Mouse (Mus musculus): ENCODE data around the gene Lyzl4. TPM values are rescaled to one million over a fixed set of nuclear protein-coding genes. Genes with fewer than 3 reads are reported as not detected.

Lyzl4 gene
- total and polyA plus RNA-seq, 2 experiments: not detected

- 65% methylated on average over 4 of the region's 4 CpGs for WGBS
- Histone ChIP-seq H3K79me2 (ENCODE audit: control insufficient read depth, insufficient read depth, low read length) (no peaks in the 10 kb centered on the region), H3K36me3 (ENCODE audit: control insufficient read depth, insufficient read depth, low read length) (no peaks in the 10 kb centered on the region), H3K27me3 (ENCODE audit: control insufficient read depth, insufficient read depth, low read length) (no peaks in the 10 kb centered on the region; the same call in 1 of the 2 replicates), H3K4me1 (ENCODE audit: control insufficient read depth, insufficient read depth, low read length) (no peaks in the 10 kb centered on the region; the same call in 1 of the 2 replicates), H3K9ac (ENCODE audit: low read depth, low read length) (no peak overlapping the region), H3K27ac (replicated peaks; ENCODE audit: insufficient read depth, low read depth, low read length) (no peak overlapping the region), H3K4me3 (ENCODE audit: insufficient read depth, low read depth, low read length) (no peak overlapping the region)
- peak; percentile 63 for DNase-seq (ENCODE audit: extremely low read depth, low read depth, low spot score)
- TF ChIP-seq CTCF (IDR thresholded peaks at IDR 0.05; ENCODE audit: low read depth, low read length): no peak
- TF ChIP-seq POLR2A (IDR thresholded peaks at IDR 0.05; ENCODE audit: extremely low read depth, insufficient read depth, low read length): no peak
These were observed 18.7 kb downstream of the Lyzl4 start for GRCm38 (mm10) chr9:121623235-121623634.

- Histone ChIP-seq H3K9ac (ENCODE audit: low read depth, low read length) (no peak overlapping the region), H3K4me1 (ENCODE audit: control insufficient read depth, insufficient read depth, low read length) (no peaks in the 10 kb centered on the region), H3K27me3 (ENCODE audit: control insufficient read depth, insufficient read depth, low read length) (no peaks in the 10 kb centered on the region; the same call in 1 of the 2 replicates), H3K79me2 (ENCODE audit: control insufficient read depth, insufficient read depth, low read length) (no peaks in the 10 kb centered on the region), H3K4me3 (ENCODE audit: insufficient read depth, low read depth, low read length) (no peak overlapping the region), H3K27ac (replicated peaks; ENCODE audit: insufficient read depth, low read depth, low read length) (no peak overlapping the region), H3K36me3 (ENCODE audit: control insufficient read depth, insufficient read depth, low read length) (no peaks in the 10 kb centered on the region)
- TF ChIP-seq POLR2A (IDR thresholded peaks at IDR 0.05; ENCODE audit: extremely low read depth, insufficient read depth, low read length) (no peak), CTCF (IDR thresholded peaks at IDR 0.05; ENCODE audit: low read depth, low read length) (no peak)
- 71% methylated on average over 7 of the region's 7 CpGs for WGBS
- no peak for DNase-seq (ENCODE audit: extremely low read depth, low read depth, low spot score)
These were observed 22.5 kb downstream of the Lyzl4 start for GRCm38 (mm10) chr9:121619441-121619840.

GRCm38 (mm10) chr9:121616471-121616870, 25.4 kb downstream of the Lyzl4 start:
- TF ChIP-seq POLR2A (IDR thresholded peaks at IDR 0.05; ENCODE audit: extremely low read depth, insufficient read depth, low read length) (no peak), CTCF (IDR thresholded peaks at IDR 0.05; ENCODE audit: low read depth, low read length) (peak; percentile 64)
- H3K36me3 ChIP-seq (ENCODE audit: control insufficient read depth, insufficient read depth, low read length): no peaks in the 10 kb centered on the region
- no peaks in the 10 kb centered on the region for H3K4me1 ChIP-seq (ENCODE audit: control insufficient read depth, insufficient read depth, low read length)
- H3K27ac ChIP-seq (replicated peaks; ENCODE audit: insufficient read depth, low read depth, low read length): no peak overlapping the region
- no peaks in the 10 kb centered on the region for H3K27me3 ChIP-seq (ENCODE audit: control insufficient read depth, insufficient read depth, low read length)
- no peak overlapping the region for H3K9ac ChIP-seq (ENCODE audit: low read depth, low read length)
- WGBS: 61% methylated on average over 3 of the region's 3 CpGs
- H3K4me3 ChIP-seq (ENCODE audit: insufficient read depth, low read depth, low read length): no peak overlapping the region
- no peaks in the 10 kb centered on the region for H3K79me2 ChIP-seq (ENCODE audit: control insufficient read depth, insufficient read depth, low read length)
- no peak for DNase-seq (ENCODE audit: extremely low read depth, low read depth, low spot score)

GRCm38 (mm10) chr9:121614241-121614757, 27.6 kb downstream of the Lyzl4 start:
- no peaks in the 10 kb centered on the region for H3K27me3 ChIP-seq (ENCODE audit: control insufficient read depth, insufficient read depth, low read length)
- no peaks in the 10 kb centered on the region for H3K36me3 ChIP-seq (ENCODE audit: control insufficient read depth, insufficient read depth, low read length)
- H3K4me1 ChIP-seq (ENCODE audit: control insufficient read depth, insufficient read depth, low read length): no peaks in the 10 kb centered on the region
- no peak overlapping the region for H3K4me3 ChIP-seq (ENCODE audit: insufficient read depth, low read depth, low read length)
- H3K9ac ChIP-seq (ENCODE audit: low read depth, low read length): no peak overlapping the region
- no peak for TF ChIP-seq POLR2A (IDR thresholded peaks at IDR 0.05; ENCODE audit: extremely low read depth, insufficient read depth, low read length)
- no peak for TF ChIP-seq CTCF (IDR thresholded peaks at IDR 0.05; ENCODE audit: low read depth, low read length)
- DNase-seq (ENCODE audit: extremely low read depth, low read depth, low spot score): no peak
- no peak overlapping the region for H3K27ac ChIP-seq (replicated peaks; ENCODE audit: insufficient read depth, low read depth, low read length)
- H3K79me2 ChIP-seq (ENCODE audit: control insufficient read depth, insufficient read depth, low read length): no peaks in the 10 kb centered on the region

- DNase-seq (ENCODE audit: extremely low read depth, low read depth, low spot score): no peak
- H3K27me3 ChIP-seq (ENCODE audit: control insufficient read depth, insufficient read depth, low read length): no peaks in the 10 kb centered on the region
- no peaks in the 10 kb centered on the region for H3K79me2 ChIP-seq (ENCODE audit: control insufficient read depth, insufficient read depth, low read length)
- WGBS: 57% methylated on average over 5 of the region's 5 CpGs
- no peak overlapping the region for H3K9ac ChIP-seq (ENCODE audit: low read depth, low read length)
- TF ChIP-seq POLR2A (IDR thresholded peaks at IDR 0.05; ENCODE audit: extremely low read depth, insufficient read depth, low read length) (no peak), CTCF (IDR thresholded peaks at IDR 0.05; ENCODE audit: low read depth, low read length) (no peak)
- H3K4me1 ChIP-seq (ENCODE audit: control insufficient read depth, insufficient read depth, low read length): no peaks in the 10 kb centered on the region
- H3K36me3 ChIP-seq (ENCODE audit: control insufficient read depth, insufficient read depth, low read length): no peaks in the 10 kb centered on the region
- H3K27ac ChIP-seq (replicated peaks; ENCODE audit: insufficient read depth, low read depth, low read length): no peak overlapping the region
- no peak overlapping the region for H3K4me3 ChIP-seq (ENCODE audit: insufficient read depth, low read depth, low read length)
These were observed 28.7 kb downstream of the Lyzl4 start for GRCm38 (mm10) chr9:121613192-121613591.

- no peaks in the 10 kb centered on the region for H3K4me1 ChIP-seq (ENCODE audit: control insufficient read depth, insufficient read depth, low read length)
- H3K27me3 ChIP-seq (ENCODE audit: control insufficient read depth, insufficient read depth, low read length): no peaks in the 10 kb centered on the region
- 66% methylated on average over 6 of the region's 6 CpGs for WGBS
These were observed 32.5 kb downstream of the Lyzl4 start for GRCm38 (mm10) chr9:121609381-121609780.

More at GRCm38 (mm10) chr9:121609381-121609780, 32.5 kb downstream of the Lyzl4 start:
- no peak overlapping the region for H3K9ac ChIP-seq (ENCODE audit: low read depth, low read length)
- H3K27ac ChIP-seq (replicated peaks; ENCODE audit: insufficient read depth, low read depth, low read length): no peak overlapping the region
- H3K4me3 ChIP-seq (ENCODE audit: insufficient read depth, low read depth, low read length): no peak overlapping the region
- no peaks in the 10 kb centered on the region for H3K36me3 ChIP-seq (ENCODE audit: control insufficient read depth, insufficient read depth, low read length)
- DNase-seq (ENCODE audit: extremely low read depth, low read depth, low spot score): no peak
- TF ChIP-seq CTCF (IDR thresholded peaks at IDR 0.05; ENCODE audit: low read depth, low read length): no peak
- no peak for TF ChIP-seq POLR2A (IDR thresholded peaks at IDR 0.05; ENCODE audit: extremely low read depth, insufficient read depth, low read length)
- H3K79me2 ChIP-seq (ENCODE audit: control insufficient read depth, insufficient read depth, low read length): no peaks in the 10 kb centered on the region
